Mouse (Mus musculus): Measurements from ENCODE around the gene Ssbp3.

- TF ChIP-seq GATA1 (IDR thresholded peaks at IDR 0.05; ENCODE audit: low read depth, low read length) = peak; percentile 51; the same call in 1 of the 2 replicates
- TF ChIP-seq POLR2A (IDR thresholded peaks at IDR 0.05; ENCODE audit: control insufficient read depth in 1 of 2, insufficient read depth in 1 of 2, low read depth in 1 of 2, low read length in 2 of 2, poor library complexity in 1 of 2) = no peak
- no peak for TF ChIP-seq SIN3A (IDR thresholded peaks at IDR 0.05; ENCODE audit: low read length)
- no peak for TF ChIP-seq CTCF (IDR thresholded peaks at IDR 0.05 in 2 of 3, conservative IDR thresholded peaks at IDR 0.05 in 1 of 3; ENCODE audit: control insufficient read depth in 1 of 3, insufficient read depth in 1 of 3, low read depth in 2 of 3, low read length in 3 of 3, poor library complexity in 1 of 3, severe bottlenecking in 1 of 3)
- no peak for TF ChIP-seq ZC3H11A (IDR thresholded peaks at IDR 0.05; ENCODE audit: low read depth, low read length)
- no peak for TF ChIP-seq NRF1 (IDR thresholded peaks at IDR 0.05; ENCODE audit: insufficient read depth, low read depth, low read length, poor library complexity, severe bottlenecking)
- peak in 1 of 2 experiments; percentile 35; a peak in 1 of 4 replicates for TF ChIP-seq EP300 (IDR thresholded peaks at IDR 0.05; ENCODE audit: low read depth in 1 of 2, low read length in 2 of 2)
These were observed 14.4 kb downstream of the Ssbp3 start for GRCm38 (mm10) chr4:106924888-106925287.

All from MEL (cell line).